25 mouse cellular contexts compared by ENCODE assay signal in genomic region chr17:46060253-46060652, GRCm38 (mm10). TPM values are rescaled to one million over a fixed set of nuclear protein-coding genes. Genes with fewer than 3 reads are reported as not detected.
A peak's percentile ranks its signal among the peaks of the same experiment; 100 is the strongest.
DNase-seq lines count a peak whose midpoint lies in the region; ATAC-seq and TF ChIP-seq lines count a peak whose summit lies in the region.
"Had no signal": no experiment of that assay in that cellular context is flagged by ENCODE, and none has a peak within 500 bp of the region (broad histone marks: within the 10 kb centered on the region; RNA-seq: fewer than 3 reads in every experiment).

No protein-coding gene starts in this region.

- intact Hi-C loops in left cerebral cortex, postnatal 36 days (cut with DNase I), result no loop called here

- no peaks in the 10 kb centered on the region for H3K9me3 ChIP-seq in kidney, embryonic 14.5 days (ENCODE audit: control insufficient read depth, low read length)
- H3K9me3 ChIP-seq in kidney, embryonic 16.5 days (ENCODE audit: low read length), result no peaks in the 10 kb centered on the region
- no peaks in the 10 kb centered on the region for H3K9me3 ChIP-seq in kidney, postnatal 0 days (replicated peaks; ENCODE audit: low read length)
- H3K9me3 ChIP-seq: forebrain, embryonic 10.5 days; forebrain, embryonic 13.5 days; heart, embryonic 12.5 days; heart, embryonic 15.5 days; hindbrain, embryonic 10.5 days; hindbrain, embryonic 13.5 days had no signal

- no peak for TF ChIP-seq CTCF in kidney, postnatal 0 days (IDR thresholded peaks at IDR 0.05; ENCODE audit: low read depth)

- peak; percentile 43 for DNase-seq in kidney, adult 18-20 months
- peak; percentile 28 for DNase-seq in kidney, adult 9 months
- DNase-seq in kidney, postnatal 0 days (ENCODE audit: low spot score), result no peak
- DNase-seq in kidney, postnatal 25 days, result peak; percentile 49 to 66
- DNase-seq in ovary, postnatal 36 days (ENCODE audit: low spot score), result no peak
- DNase-seq in left cerebral cortex, postnatal 36 days (ENCODE audit: low spot score in 2 of 2), result no peak
- DNase-seq: adrenal gland, adult 8-10 months; adrenal gland, postnatal 25 days; cerebellum, adult 18-20 months; cerebellum, adult 9-10 months; cerebellum, postnatal 14 days; gastrocnemius, postnatal 25 days; heart, adult 18-20 months; heart, postnatal 10 days; heart, postnatal 36 days had no signal

- H3K27me3 ChIP-seq in kidney, embryonic 14.5 days (ENCODE audit: control insufficient read depth, insufficient read depth, low read length), result no peaks in the 10 kb centered on the region
- H3K27me3 ChIP-seq in kidney, embryonic 16.5 days (ENCODE audit: insufficient read depth, low read length), result no peaks in the 10 kb centered on the region
- no peaks in the 10 kb centered on the region for H3K27me3 ChIP-seq in kidney, postnatal 0 days (ENCODE audit: insufficient read depth, low read length)
- H3K27me3 ChIP-seq: forebrain, embryonic 13.5 days; heart, embryonic 12.5 days; hindbrain, embryonic 13.5 days had no signal

- no peak overlapping the region for H3K4me3 ChIP-seq in kidney, embryonic 14.5 days (ENCODE audit: low read length)
- H3K4me3 ChIP-seq in kidney, embryonic 16.5 days (ENCODE audit: low read length), result no peak overlapping the region
- no peak overlapping the region for H3K4me3 ChIP-seq in kidney, postnatal 0 days (replicated peaks; ENCODE audit: low read depth, low read length)
- H3K4me3 ChIP-seq: forebrain, embryonic 10.5 days; forebrain, embryonic 13.5 days; heart, embryonic 12.5 days; heart, embryonic 15.5 days; hindbrain, embryonic 10.5 days; hindbrain, embryonic 13.5 days had no signal

- WGBS in kidney, embryonic 14.5 days, result 72% methylated on average over 3 of the region's 3 CpGs
- 66% methylated on average over 3 of the region's 3 CpGs for WGBS in kidney, embryonic 16.5 days
- 44% methylated on average over 3 of the region's 3 CpGs for WGBS in kidney, postnatal 0 days

- H3K4me1 ChIP-seq in kidney, embryonic 14.5 days (ENCODE audit: control insufficient read depth, insufficient read depth, low read length), result peaks cover 13% of the 10 kb centered on the region
- peaks cover 29% of the 10 kb centered on the region for H3K4me1 ChIP-seq in kidney, embryonic 16.5 days (ENCODE audit: insufficient read depth, low read length)
- peaks cover 11% of the 10 kb centered on the region for H3K4me1 ChIP-seq in kidney, postnatal 0 days (replicated peaks; ENCODE audit: insufficient read depth, low read length)

- no peak overlapping the region for H3K27ac ChIP-seq in kidney, embryonic 14.5 days (ENCODE audit: low read depth, low read length)
- H3K27ac ChIP-seq in kidney, embryonic 16.5 days (ENCODE audit: low read length), result no peak overlapping the region
- no peak overlapping the region for H3K27ac ChIP-seq in kidney, postnatal 0 days
- H3K27ac ChIP-seq: forebrain, embryonic 10.5 days; forebrain, embryonic 13.5 days; heart, embryonic 15.5 days; hindbrain, embryonic 10.5 days; hindbrain, embryonic 13.5 days had no signal

- ATAC-seq in kidney, embryonic 14.5 days (ENCODE audit: low FRiP score, low TSS enrichment), result no peak
- no peak for ATAC-seq in kidney, embryonic 16.5 days (ENCODE audit: low FRiP score, low TSS enrichment)
- ATAC-seq in kidney, postnatal 0 days (replicated peaks; ENCODE audit: low FRiP score, low read depth), result no peak
- ATAC-seq: activated CD4-positive, CD25-positive, alpha-beta regulatory T cell, adult 4 months; forebrain, embryonic 13.5 days; forebrain, embryonic 16.5 days had no signal

- no peak overlapping the region for H3K9ac ChIP-seq in kidney, embryonic 14.5 days (ENCODE audit: low read depth, low read length)
- H3K9ac ChIP-seq in kidney, embryonic 16.5 days (replicated peaks; ENCODE audit: low read length), result no peak overlapping the region
- H3K9ac ChIP-seq in kidney, postnatal 0 days (ENCODE audit: low read depth, low read length), result 0 out of 2 replicates have a peak overlapping the region, but pooled peaks have one; percentile 27
- H3K9ac ChIP-seq: forebrain, embryonic 13.5 days; heart, embryonic 12.5 days; heart, embryonic 15.5 days; hindbrain, embryonic 13.5 days had no signal

- no peak overlapping the region for H3K4me2 ChIP-seq in kidney, embryonic 14.5 days (replicated peaks; ENCODE audit: low read depth, low read length)
- H3K4me2 ChIP-seq in kidney, embryonic 16.5 days (replicated peaks; ENCODE audit: low read depth, low read length), result no peak overlapping the region
- no peak overlapping the region for H3K4me2 ChIP-seq in kidney, postnatal 0 days (ENCODE audit: low read length)
- H3K4me2 ChIP-seq: forebrain, embryonic 13.5 days; heart, embryonic 12.5 days; heart, embryonic 15.5 days; hindbrain, embryonic 13.5 days had no signal

- no peaks in the 10 kb centered on the region for H3K36me3 ChIP-seq in kidney, embryonic 14.5 days (ENCODE audit: control insufficient read depth, insufficient read depth, low read length)
- no peaks in the 10 kb centered on the region for H3K36me3 ChIP-seq in kidney, embryonic 16.5 days (ENCODE audit: insufficient read depth, low read length)
- no peaks in the 10 kb centered on the region for H3K36me3 ChIP-seq in kidney, postnatal 0 days (ENCODE audit: insufficient read depth, low read length)
- H3K36me3 ChIP-seq: forebrain, embryonic 10.5 days; heart, embryonic 12.5 days; heart, embryonic 15.5 days; hindbrain, embryonic 10.5 days; hindbrain, embryonic 13.5 days had no signal

RNA-seq across cellular contexts. Expression of gene Vegfa, which starts 28.1 kb away (rescaled TPM):
- polyA plus RNA-seq in kidney, embryonic 14.5 days (2014; fragmentation: Nextera tagmentation; extraction: Ambion mirVana), result 8.2 and 10.1 TPM in 2 replicates
- 5.7 and 5.9 TPM in 2 replicates for polyA plus RNA-seq in kidney, embryonic 16.5 days (2015; fragmentation: Nextera tagmentation; extraction: Ambion mirVana)
- polyA plus RNA-seq in kidney, postnatal 0 days (2015; fragmentation: Nextera tagmentation; extraction: Ambion mirVana), result 6.3 TPM in 2 replicates
- 100 to 1,000 TPM in 1 of 2 experiments, 10 to 100 TPM in 1; 70.0 to 117 TPM for total RNA-seq in left cerebral cortex, postnatal 36 days (2021)
- polyA plus RNA-seq: activated CD4-positive, CD25-positive, alpha-beta regulatory T cell, adult 4 months had no signal

RNA-seq across cellular contexts. Expression of gene Mrps18a, which starts 50.5 kb away (rescaled TPM):
- 149 and 164 TPM in 2 replicates for polyA plus RNA-seq in kidney, embryonic 14.5 days (2014; fragmentation: Nextera tagmentation; extraction: Ambion mirVana)
- 159 and 162 TPM in 2 replicates for polyA plus RNA-seq in kidney, embryonic 16.5 days (2015; fragmentation: Nextera tagmentation; extraction: Ambion mirVana)
- 171 and 188 TPM in 2 replicates for polyA plus RNA-seq in kidney, postnatal 0 days (2015; fragmentation: Nextera tagmentation; extraction: Ambion mirVana)
- total RNA-seq in left cerebral cortex, postnatal 36 days (2021), result 10 to 100 TPM; 84.1 to 88.9 TPM

Comparison
In these comparisons a context has a peak if more than half of its experiments do, and no peak if none do; other contexts are left out.
1. DNase-seq: peak in kidney, adult 18-20 months (single experiment), kidney, adult 9 months (single experiment) and kidney, postnatal 25 days (2 of 2); none in kidney, postnatal 0 days (single experiment), ovary, postnatal 36 days (single experiment) and left cerebral cortex, postnatal 36 days (0 of 2).